Mouse (Mus musculus): ENCODE data around the gene Gucy2f. TPM values are rescaled to one million over a fixed set of nuclear protein-coding genes. Genes with fewer than 3 reads are reported as not detected.
"Not testable (repeated sequence)": the region's sequence is repeated elsewhere in the genome, so short reads cannot be mapped to it uniquely, and the experiment has no call there.

The Gucy2f gene
- polyA plus RNA-seq (2014; fragmentation: Nextera tagmentation; extraction: Ambion mirVana) = 0.18 and 0.36 TPM in 2 replicates

DNA sequence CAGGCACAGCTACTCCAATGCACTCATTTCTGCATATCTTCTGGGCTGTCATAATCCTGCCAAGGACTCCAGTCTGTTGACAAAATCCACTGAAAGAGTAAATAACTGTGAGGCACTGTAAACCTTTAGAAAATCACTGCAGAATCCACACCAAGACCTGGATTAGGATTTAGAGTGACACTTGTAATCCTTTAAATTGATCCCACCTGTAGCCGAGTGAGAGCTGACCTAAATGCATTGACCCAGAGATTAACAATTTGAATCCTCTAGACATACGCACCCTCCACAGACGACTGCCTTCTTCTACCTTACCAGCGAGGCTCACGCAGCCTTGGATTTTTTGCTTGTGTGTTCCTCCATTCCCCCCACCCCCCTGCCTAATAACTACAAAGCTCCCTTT, at the start of gene Gucy2f:
Gucy2f (minus strand) TSS at position 101 of the 400 bp plus-strand sequence.
- Histone ChIP-seq H3K27me3 (ENCODE audit: control insufficient read depth, insufficient read depth, low read length) (0 out of 2 replicates have a peak, but pooled peaks cover 4% of the 10 kb centered on the region), H3K4me1 (replicated peaks; ENCODE audit: control insufficient read depth, insufficient read depth, low read length) (no peaks in the 10 kb centered on the region), H3K27ac (no peak within 1 kb of the TSS), H3K9ac (no peak within 1 kb of the TSS), H3K36me3 (replicated peaks; ENCODE audit: control insufficient read depth, insufficient read depth) (no peaks in the 10 kb centered on the region), H3K9me3 (ENCODE audit: control insufficient read depth, low read length) (no peaks in the 10 kb centered on the region), H3K4me3 (replicated peaks; ENCODE audit: low read length) (no peak within 1 kb of the TSS), H3K4me2 (replicated peaks) (no peak within 1 kb of the TSS)
- DNase-seq (ENCODE audit: low spot score) (no peak), ATAC-seq (ENCODE audit: low FRiP score) (no peak)
- 53% methylated on average over 5 of the region's 5 CpGs for WGBS

DNA sequence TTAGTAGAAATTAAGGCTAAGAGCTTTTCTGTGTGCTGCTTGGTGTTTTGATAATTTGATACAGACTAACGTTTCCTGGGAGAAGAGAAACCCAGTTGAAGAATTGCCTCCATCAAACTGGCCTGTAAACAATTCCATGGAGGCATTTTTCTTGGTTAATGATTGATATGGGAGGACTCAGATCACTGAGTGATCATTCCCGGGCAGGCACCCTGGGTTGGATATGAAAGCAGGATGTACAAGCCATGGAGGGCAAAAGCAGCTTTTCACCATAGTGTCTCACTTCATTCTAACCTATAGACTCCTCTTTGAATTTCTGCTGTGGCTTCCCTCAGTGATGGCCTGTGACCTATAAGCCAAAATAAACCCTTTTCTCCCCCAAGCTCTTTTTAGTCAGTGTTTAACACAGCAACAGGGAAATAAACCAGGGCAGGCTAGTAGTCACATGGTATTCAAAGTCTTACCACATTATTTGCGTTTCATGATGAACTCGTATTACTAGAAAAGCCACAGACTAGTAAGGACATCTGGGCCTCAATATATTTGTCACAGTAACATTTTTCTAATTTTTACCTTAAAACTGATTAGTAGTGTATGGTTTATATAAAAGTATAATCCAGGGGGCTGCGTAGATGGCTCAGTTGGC, 49.1 kb upstream of the Gucy2f start:
- no peak overlapping the region for H3K4me3 ChIP-seq (replicated peaks; ENCODE audit: low read length)
- no peaks in the 10 kb centered on the region for H3K36me3 ChIP-seq (replicated peaks; ENCODE audit: control insufficient read depth, insufficient read depth)
- H3K9me3 ChIP-seq (ENCODE audit: control insufficient read depth, low read length) = no peaks in the 10 kb centered on the region
- H3K27ac ChIP-seq = no peak overlapping the region
- DNase-seq (ENCODE audit: low spot score) (no peak), ATAC-seq (ENCODE audit: low FRiP score) (no peak)
- H3K27me3 ChIP-seq (ENCODE audit: control insufficient read depth, insufficient read depth, low read length) = no peaks in the 10 kb centered on the region
- H3K4me2 ChIP-seq (replicated peaks) = no peak overlapping the region
- no peak overlapping the region for H3K9ac ChIP-seq
- no peaks in the 10 kb centered on the region for H3K4me1 ChIP-seq (replicated peaks; ENCODE audit: control insufficient read depth, insufficient read depth, low read length)
- 70% methylated on average over 5 of the region's 5 CpGs for WGBS

DNA sequence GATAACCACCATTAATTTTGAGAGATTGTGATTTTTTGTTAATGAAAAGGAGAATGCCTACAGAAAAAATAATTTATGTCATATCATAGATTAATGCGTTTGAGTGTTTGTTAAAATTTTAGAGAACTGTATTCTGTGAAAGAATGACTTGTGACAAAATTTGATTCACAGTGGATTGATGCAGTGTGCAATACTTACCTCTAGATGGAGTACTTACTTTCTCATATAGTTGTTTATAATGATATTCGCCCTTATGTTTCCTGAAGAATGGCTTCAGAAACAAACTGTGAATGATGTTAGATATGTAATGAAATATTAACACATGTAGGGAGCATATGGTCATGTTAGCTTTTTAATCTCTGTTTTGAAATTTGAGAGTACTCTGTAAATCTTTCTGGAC, 40.4 kb upstream of the Gucy2f start:
- Histone ChIP-seq H3K4me3 (replicated peaks; ENCODE audit: low read length) (no peak overlapping the region), H3K4me2 (replicated peaks) (no peak overlapping the region), H3K36me3 (replicated peaks; ENCODE audit: control insufficient read depth, insufficient read depth) (no peaks in the 10 kb centered on the region), H3K9me3 (ENCODE audit: control insufficient read depth, low read length) (no peaks in the 10 kb centered on the region), H3K27ac (no peak overlapping the region), H3K27me3 (ENCODE audit: control insufficient read depth, insufficient read depth, low read length) (no peaks in the 10 kb centered on the region), H3K9ac (no peak overlapping the region), H3K4me1 (replicated peaks; ENCODE audit: control insufficient read depth, insufficient read depth, low read length) (no peaks in the 10 kb centered on the region)
- no peak for DNase-seq (ENCODE audit: low spot score)
- WGBS = 43% methylated on average over 2 of the region's 2 CpGs
- no peak for ATAC-seq (ENCODE audit: low FRiP score)

DNA sequence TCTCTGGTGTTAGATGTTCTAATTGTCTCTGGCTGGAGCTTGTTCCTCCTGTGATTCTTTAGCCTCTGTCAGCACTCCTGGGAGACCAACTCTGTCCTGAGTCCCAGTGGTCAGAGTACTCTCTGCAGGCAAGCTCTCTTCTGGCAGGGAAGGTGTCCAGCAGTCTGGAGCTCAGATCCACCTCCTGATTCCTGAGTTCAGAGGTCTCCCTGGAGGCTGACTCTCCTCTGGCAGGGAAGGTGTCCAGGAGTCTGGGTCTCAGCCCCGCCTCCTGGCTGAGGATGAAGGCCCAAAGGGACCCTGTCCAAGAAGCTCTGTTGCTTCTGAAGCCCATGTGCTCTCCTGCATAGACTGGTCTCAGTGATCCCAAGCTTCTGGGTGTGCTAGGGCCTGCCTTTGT, 39.4 kb upstream of the Gucy2f start:
- not testable (repeated sequence) for H3K4me2 ChIP-seq (replicated peaks); H3K9me3 ChIP-seq (ENCODE audit: control insufficient read depth, low read length); H3K9ac ChIP-seq; H3K4me1 ChIP-seq (replicated peaks; ENCODE audit: control insufficient read depth, insufficient read depth, low read length); H3K27me3 ChIP-seq (ENCODE audit: control insufficient read depth, insufficient read depth, low read length); H3K27ac ChIP-seq; H3K4me3 ChIP-seq (replicated peaks; ENCODE audit: low read length); ATAC-seq (ENCODE audit: low FRiP score); DNase-seq (ENCODE audit: low spot score); H3K36me3 ChIP-seq (replicated peaks; ENCODE audit: control insufficient read depth, insufficient read depth)
- WGBS = 80% methylated on average over 1 of the region's 1 CpGs

DNA sequence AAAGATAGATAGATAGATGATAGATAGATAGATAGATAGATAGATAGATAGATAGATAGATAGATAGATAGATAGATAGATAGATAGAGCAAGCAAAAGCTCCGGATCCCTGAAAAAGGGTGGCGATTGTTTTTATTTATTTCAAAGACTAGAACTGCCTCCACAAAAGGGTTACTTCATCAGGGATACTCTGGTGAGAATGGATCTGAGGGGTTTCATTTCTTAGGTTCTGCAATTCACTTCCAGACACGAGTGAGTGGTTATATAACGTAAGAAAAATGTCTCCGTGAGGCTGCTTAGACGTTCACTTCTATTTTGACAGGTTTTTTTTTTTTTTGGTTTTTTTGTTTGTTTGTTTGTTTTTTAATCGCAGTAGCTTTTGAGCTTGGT, 32.0 kb upstream of the Gucy2f start:
- no peak overlapping the region for H3K27ac ChIP-seq
- peak overlapping the region; percentile 46; the same call in 1 of the 2 replicates for H3K9ac ChIP-seq
- peak overlapping the region; percentile 46 for H3K4me2 ChIP-seq (replicated peaks)
- H3K36me3 ChIP-seq (replicated peaks; ENCODE audit: control insufficient read depth, insufficient read depth) = no peaks in the 10 kb centered on the region
- peak overlapping the region; percentile 48 for H3K4me3 ChIP-seq (replicated peaks; ENCODE audit: low read length)
- DNase-seq (ENCODE audit: low spot score) (no peak), ATAC-seq (ENCODE audit: low FRiP score) (peak; percentile 57; the same call in 1 of the 2 replicates)
- H3K4me1 ChIP-seq (replicated peaks; ENCODE audit: control insufficient read depth, insufficient read depth, low read length) = no peaks in the 10 kb centered on the region
- WGBS = 34% methylated on average over 7 of the region's 7 CpGs
- no peaks in the 10 kb centered on the region for H3K9me3 ChIP-seq (ENCODE audit: control insufficient read depth, low read length)
- no peaks in the 10 kb centered on the region for H3K27me3 ChIP-seq (ENCODE audit: control insufficient read depth, insufficient read depth, low read length)

DNA sequence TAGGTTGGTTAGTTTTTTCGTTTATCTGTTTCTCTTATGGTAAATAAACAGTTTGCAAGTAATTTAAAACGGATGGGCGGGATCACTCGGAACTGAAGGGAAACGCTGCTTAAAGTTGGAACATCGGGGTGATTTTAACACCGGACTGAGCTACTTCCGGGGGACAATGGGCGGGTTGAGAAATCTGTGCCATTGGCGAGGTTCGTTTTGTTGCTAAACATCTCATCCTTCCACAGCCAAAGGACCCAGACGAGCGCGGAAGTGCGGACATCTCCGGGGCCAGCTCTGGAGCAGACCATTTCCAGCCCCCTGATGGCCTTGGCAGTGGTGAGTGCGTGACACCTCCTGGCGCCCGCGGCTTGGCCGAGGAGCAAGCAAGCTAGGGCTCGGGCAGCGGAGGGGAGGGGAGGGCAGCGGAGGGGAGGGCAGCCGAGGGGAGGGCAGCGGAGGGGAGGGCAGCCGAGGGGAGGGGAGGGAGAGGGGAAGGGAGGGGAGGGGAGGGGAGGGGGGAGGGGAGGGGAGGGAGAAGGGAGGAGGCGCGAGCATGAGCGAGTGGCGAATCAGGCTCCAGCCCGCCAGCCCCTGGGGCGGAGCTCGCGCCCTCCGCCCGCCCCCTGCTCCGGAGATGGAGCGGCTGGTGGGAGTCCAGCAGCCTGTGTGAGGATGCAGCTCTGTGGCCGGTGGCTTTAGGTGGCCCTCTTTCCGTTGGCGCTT, 31.5 kb upstream of the Gucy2f start:
- no peaks in the 10 kb centered on the region for H3K27me3 ChIP-seq (ENCODE audit: control insufficient read depth, insufficient read depth, low read length)
- 21% methylated on average over 26 of the region's 42 CpGs for WGBS
- H3K4me3 ChIP-seq (replicated peaks; ENCODE audit: low read length) = peak overlapping the region; percentile 48
- DNase-seq (ENCODE audit: low spot score) (peak; percentile 69), ATAC-seq (ENCODE audit: low FRiP score) (peak; percentile 98)
- H3K4me1 ChIP-seq (replicated peaks; ENCODE audit: control insufficient read depth, insufficient read depth, low read length) = no peaks in the 10 kb centered on the region
- no peaks in the 10 kb centered on the region for H3K9me3 ChIP-seq (ENCODE audit: control insufficient read depth, low read length)
- peak overlapping the region; percentile 51 for H3K4me2 ChIP-seq (replicated peaks)
- H3K36me3 ChIP-seq (replicated peaks; ENCODE audit: control insufficient read depth, insufficient read depth) = no peaks in the 10 kb centered on the region
- peak overlapping the region; percentile 61 for H3K9ac ChIP-seq
- peak overlapping the region; percentile 83 for H3K27ac ChIP-seq

DNA sequence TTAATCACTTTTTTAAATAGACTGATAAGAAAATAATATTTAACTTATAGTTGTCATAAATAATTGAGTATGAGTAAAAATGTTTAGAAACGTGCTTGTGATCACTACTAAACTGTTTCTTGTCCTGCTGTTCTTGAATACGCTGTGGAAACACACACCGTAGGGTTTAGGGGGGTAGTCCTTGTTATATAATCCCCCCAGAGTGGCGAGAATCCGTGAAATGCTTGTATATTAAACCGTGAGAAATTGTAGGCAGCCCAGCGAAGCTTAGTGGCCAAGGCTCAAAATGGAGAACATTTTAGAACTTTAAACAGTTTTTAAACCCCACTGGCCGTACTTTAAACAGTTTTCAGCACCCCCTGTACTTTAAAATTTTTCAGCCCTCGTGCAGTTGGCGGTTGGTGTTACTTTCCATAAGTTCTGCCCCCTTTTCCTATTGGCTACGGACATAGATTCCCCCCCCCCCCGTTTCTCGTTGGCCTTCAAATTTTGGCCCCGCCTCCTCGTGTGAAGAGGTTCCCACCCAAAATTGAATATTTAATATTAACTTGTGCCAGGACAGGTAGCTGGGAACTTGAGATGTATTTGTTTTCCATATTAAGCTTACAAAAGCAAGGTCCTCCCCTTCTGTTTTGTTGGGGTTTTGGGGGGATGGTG, 30.8 kb upstream of the Gucy2f start:
- 31% methylated on average over 15 of the region's 15 CpGs for WGBS
- no peaks in the 10 kb centered on the region for H3K27me3 ChIP-seq (ENCODE audit: control insufficient read depth, insufficient read depth, low read length)
- H3K4me1 ChIP-seq (replicated peaks; ENCODE audit: control insufficient read depth, insufficient read depth, low read length) = no peaks in the 10 kb centered on the region
- DNase-seq (ENCODE audit: low spot score) (peak; percentile 35), ATAC-seq (ENCODE audit: low FRiP score) (peak; percentile 28; the same call in 1 of the 2 replicates)
- H3K36me3 ChIP-seq (replicated peaks; ENCODE audit: control insufficient read depth, insufficient read depth) = no peaks in the 10 kb centered on the region
- 0 out of 2 replicates have a peak overlapping the region, but pooled peaks have one; percentile 83 for H3K27ac ChIP-seq
- peak overlapping the region; percentile 48 for H3K4me3 ChIP-seq (replicated peaks; ENCODE audit: low read length)
- peak overlapping the region; percentile 51 for H3K4me2 ChIP-seq (replicated peaks)
- H3K9ac ChIP-seq = no peak overlapping the region
- no peaks in the 10 kb centered on the region for H3K9me3 ChIP-seq (ENCODE audit: control insufficient read depth, low read length)

DNA sequence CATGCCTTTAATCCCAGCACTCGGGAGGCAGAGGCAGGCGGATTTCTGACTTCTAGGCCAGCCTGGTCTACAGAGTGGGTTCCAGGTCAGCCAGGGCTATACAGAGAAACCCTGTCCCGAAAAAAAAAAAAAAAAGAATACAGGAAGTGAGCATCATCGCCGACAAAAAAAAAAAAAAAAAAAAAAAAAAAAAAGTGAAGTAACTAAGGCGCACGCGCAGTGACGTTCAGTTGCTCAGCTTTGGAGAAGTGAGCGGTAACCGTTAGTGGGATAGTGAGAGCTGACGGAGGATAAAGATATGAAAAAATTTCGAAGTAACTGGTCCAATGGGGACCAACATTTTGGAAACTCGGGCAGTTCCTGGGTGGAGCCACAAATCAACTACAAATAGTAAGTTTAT, 29.8 kb upstream of the Gucy2f start, which contains the start of gene Nxt2:
Nxt2 (plus strand) TSS at position 229 of the 400 bp plus-strand sequence.
- Histone ChIP-seq H3K4me2 (replicated peaks) (peak within 1 kb of the TSS; percentile 51), H3K27ac (no peak within 1 kb of the TSS), H3K4me1 (replicated peaks; ENCODE audit: control insufficient read depth, insufficient read depth, low read length) (no peaks in the 10 kb centered on the region), H3K27me3 (ENCODE audit: control insufficient read depth, insufficient read depth, low read length) (no peaks in the 10 kb centered on the region), H3K36me3 (replicated peaks; ENCODE audit: control insufficient read depth, insufficient read depth) (no peaks in the 10 kb centered on the region), H3K4me3 (replicated peaks; ENCODE audit: low read length) (peak within 1 kb of the TSS; percentile 48), H3K9ac (no peak within 1 kb of the TSS), H3K9me3 (ENCODE audit: control insufficient read depth, low read length) (no peaks in the 10 kb centered on the region)
- ATAC-seq (ENCODE audit: low FRiP score) (no peak), DNase-seq (ENCODE audit: low spot score) (no peak)
- WGBS = 90% methylated on average over 14 of the region's 14 CpGs

DNA sequence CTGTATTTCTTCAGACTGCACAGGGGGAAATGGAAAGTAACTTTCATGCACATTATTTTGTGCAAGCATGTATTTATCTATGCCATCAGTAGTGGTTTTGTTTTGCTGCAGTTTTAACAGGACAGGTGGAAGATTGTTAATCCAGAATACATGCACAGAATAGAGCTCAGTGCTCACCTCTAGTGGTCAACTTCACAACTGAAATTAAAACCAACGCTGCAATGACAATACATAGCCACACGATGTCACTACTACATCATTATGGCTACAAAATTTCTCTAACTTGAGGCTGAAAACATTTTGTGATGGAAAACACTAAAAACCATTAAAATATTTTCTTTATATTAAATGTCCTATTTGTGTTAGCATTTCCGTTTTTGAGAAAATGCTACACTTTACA, 3.6 kb upstream of the Gucy2f start:
- 9% methylated on average over 3 of the region's 3 CpGs for WGBS
- Histone ChIP-seq H3K27me3 (ENCODE audit: control insufficient read depth, insufficient read depth, low read length) (no peaks in the 10 kb centered on the region), H3K4me2 (replicated peaks) (no peak overlapping the region), H3K36me3 (replicated peaks; ENCODE audit: control insufficient read depth, insufficient read depth) (no peaks in the 10 kb centered on the region), H3K4me3 (replicated peaks; ENCODE audit: low read length) (no peak overlapping the region), H3K9ac (no peak overlapping the region), H3K9me3 (ENCODE audit: control insufficient read depth, low read length) (no peaks in the 10 kb centered on the region), H3K27ac (no peak overlapping the region), H3K4me1 (replicated peaks; ENCODE audit: control insufficient read depth, insufficient read depth, low read length) (no peaks in the 10 kb centered on the region)
- ATAC-seq (ENCODE audit: low FRiP score) = 0 out of 2 replicates have a peak, but pooled peaks have one; percentile 40
- DNase-seq (ENCODE audit: low spot score) = peak; percentile 82

Measured in hindbrain, embryonic 14.5 days (tissue).